Mouse (Mus musculus) limb, embryonic 11.5 days (tissue): ENCODE results near the gene Camk2n2. TPM values are rescaled to one million over a fixed set of nuclear protein-coding genes. Genes with fewer than 3 reads are reported as not detected.
"Not testable (repeated sequence)": the region's sequence is repeated elsewhere in the genome, so short reads cannot be mapped to it uniquely, and the experiment has no call there.

ENCODE experiments used
- ATAC-seq: fragments of 200-750 bp; cut with Nextera tagmentation; 2 replicates; pipeline ENCODE4 v1.8.0; 2017; ENCODE audit warnings: low read depth; ENCODE audit not compliant: insufficient number of reproducible peaks, low FRiP score, low TSS enrichment
- DNase-seq: peaks from one replicate; pipeline ENCODE4 v3.0.0-alpha.2; 2015; ENCODE audit warnings: low spot score
- H3K27ac ChIP-seq: fragments of 300-500 bp; sonication (generic); replicated peaks from 2 replicates; pipeline ENCODE4 v1.5.1; 2014; ENCODE audit warnings: low read depth, mild to moderate bottlenecking, low read length
- H3K27me3 ChIP-seq: fragments of 300-500 bp; sonication (generic); 2 replicates; pipeline ENCODE4 v1.6.1; 2014; ENCODE audit warnings: mild to moderate bottlenecking, low read length, mixed read lengths; ENCODE audit not compliant: control insufficient read depth, insufficient read depth
- H3K36me3 ChIP-seq: fragments of 300-500 bp; sonication (generic); 2 replicates; pipeline ENCODE4 v1.6.1; 2014; ENCODE audit warnings: mild to moderate bottlenecking, low read length, moderate library complexity, mixed read lengths; ENCODE audit not compliant: control insufficient read depth, insufficient read depth
- H3K4me1 ChIP-seq: fragments of 300-500 bp; sonication (generic); 2 replicates; pipeline ENCODE4 v1.6.1; 2014; ENCODE audit warnings: low read length, mixed read lengths; ENCODE audit not compliant: control insufficient read depth, insufficient read depth
- H3K4me2 ChIP-seq: fragments of 300-500 bp; sonication (generic); 2 replicates; pipeline ENCODE4 v1.6.1; 2014; ENCODE audit warnings: low read depth, mild to moderate bottlenecking, moderate library complexity; ENCODE audit not compliant: severe bottlenecking
- H3K4me3 ChIP-seq: fragments of 300-500 bp; sonication (generic); 2 replicates; pipeline ENCODE4 v1.5.1; 2014; ENCODE audit warnings: low read depth, low read length
- H3K9ac ChIP-seq: fragments of 300-500 bp; sonication (generic); 2 replicates; pipeline ENCODE4 v1.6.1; 2014; ENCODE audit warnings: mild to moderate bottlenecking, low read length
- H3K9me3 ChIP-seq: fragments of 300-500 bp; sonication (generic); 2 replicates; pipeline ENCODE4 v1.6.1; 2016; ENCODE audit warnings: low read length; ENCODE audit not compliant: control insufficient read depth
- WGBS: fragments of 180-500 bp; shearing (Covaris S2); extraction: QIAGEN DNeasy Blood & Tissue Kit; methylation state at CpG from one replicate; pipeline ENCODE4 v1.1.7; 2014; 5-methylcytosine and 5-hydroxymethylcytosine counted together
- polyA plus RNA-seq: library from polyadenylated mRNA; unstranded; fragments of >200 nt; fragmentation: Nextera tagmentation; extraction: Ambion mirVana; gene quantifications from 2 replicates; pipeline ENCODE4 v1.2.1, GENCODE M21; 2014

Gene Camk2n2
- polyA plus RNA-seq, result 0.87 and 1.2 TPM in 2 replicates

DNA sequence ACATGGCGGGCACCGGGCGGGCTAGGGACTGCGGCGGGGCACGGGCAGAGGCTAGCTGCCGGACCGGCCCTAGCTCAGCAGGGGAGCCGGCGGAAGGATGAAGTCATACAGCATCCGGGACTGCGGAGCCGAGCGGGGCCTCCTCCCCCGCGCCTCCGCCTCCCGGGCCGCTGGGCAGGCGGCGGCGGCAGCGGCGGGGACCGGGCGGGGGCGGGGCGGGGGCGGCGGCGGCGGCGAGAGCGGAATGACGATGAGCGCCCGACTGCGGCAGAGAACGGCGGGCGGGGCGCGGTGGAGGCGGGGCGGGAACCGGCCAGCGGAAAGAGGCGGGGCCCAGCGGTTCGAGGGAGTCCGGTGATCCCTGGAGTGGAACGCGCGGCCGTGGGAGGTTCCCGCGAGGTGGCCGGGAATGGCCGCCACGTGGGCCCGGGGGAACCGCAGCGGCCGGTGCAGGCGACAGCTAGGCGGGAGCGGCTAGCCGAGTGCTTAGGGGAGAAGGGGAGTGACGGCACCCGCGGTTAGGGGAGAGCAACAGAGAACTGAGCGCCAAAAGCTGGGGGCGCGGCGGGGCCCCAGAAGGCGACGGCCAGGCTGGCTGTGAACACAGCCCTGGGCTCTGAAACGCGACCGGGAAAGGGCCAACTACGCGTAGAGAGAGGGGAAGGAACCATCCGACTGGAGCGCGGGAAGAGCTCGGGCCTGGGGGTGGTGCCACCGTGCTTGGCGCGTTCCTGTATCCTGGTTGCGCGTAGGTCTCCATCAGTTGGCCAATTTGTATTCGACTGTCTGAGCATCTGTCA is at the start of gene Camk2n2:
Gene Camk2n2 (minus strand): TSS at position 97 of the 800 bp plus-strand sequence.
- ATAC-seq, result peak; percentile 51; the same call in 1 of the 2 replicates
- peaks cover 16% of the 10 kb centered on the region for H3K4me1 ChIP-seq
- H3K9ac ChIP-seq, result peak within 1 kb of the TSS; percentile 70
- H3K27ac ChIP-seq, result no peak within 1 kb of the TSS; the same call in 1 of the 2 replicates
- H3K4me2 ChIP-seq, result peak within 1 kb of the TSS; percentile 99
- peak; percentile 67 for DNase-seq
- no peaks in the 10 kb centered on the region for H3K9me3 ChIP-seq
- peak within 1 kb of the TSS; percentile 72 for H3K4me3 ChIP-seq
- no peaks in the 10 kb centered on the region for H3K36me3 ChIP-seq
- H3K27me3 ChIP-seq, result peaks cover 23% of the 10 kb centered on the region
- 0% methylated on average over 83 of the region's 92 CpGs for WGBS

DNA sequence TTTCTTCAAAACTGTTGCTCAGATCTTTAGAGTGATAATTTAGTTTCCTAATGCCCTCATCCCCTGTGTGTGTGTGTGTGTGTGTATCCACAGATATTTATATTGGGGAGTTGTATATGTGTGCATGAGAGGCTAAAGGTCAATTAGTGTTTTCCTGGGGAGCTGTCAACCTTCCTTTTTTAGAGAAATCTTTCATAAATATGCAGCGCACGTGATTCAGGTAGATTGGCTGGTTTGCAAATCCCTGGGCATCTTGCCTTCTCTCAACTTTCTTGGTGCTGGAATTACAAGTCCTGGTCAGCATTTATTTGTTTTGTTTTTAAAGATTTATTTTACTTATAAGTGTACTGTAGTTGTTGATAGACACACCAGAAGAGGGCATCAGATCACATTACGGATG is 49.2 kb upstream of the Camk2n2 start:
- Histone ChIP-seq H3K36me3 (peaks cover 3% of the 10 kb centered on the region; the same call in 1 of the 2 replicates), H3K4me2 (no peak overlapping the region), H3K9me3 (no peaks in the 10 kb centered on the region), H3K27me3 (no peaks in the 10 kb centered on the region), H3K27ac (no peak overlapping the region), H3K4me3 (no peak overlapping the region), H3K4me1 (peaks cover 12% of the 10 kb centered on the region), H3K9ac (no peak overlapping the region)
- no peak for DNase-seq
- ATAC-seq, result no peak
- 90% methylated on average over 3 of the region's 3 CpGs for WGBS

DNA sequence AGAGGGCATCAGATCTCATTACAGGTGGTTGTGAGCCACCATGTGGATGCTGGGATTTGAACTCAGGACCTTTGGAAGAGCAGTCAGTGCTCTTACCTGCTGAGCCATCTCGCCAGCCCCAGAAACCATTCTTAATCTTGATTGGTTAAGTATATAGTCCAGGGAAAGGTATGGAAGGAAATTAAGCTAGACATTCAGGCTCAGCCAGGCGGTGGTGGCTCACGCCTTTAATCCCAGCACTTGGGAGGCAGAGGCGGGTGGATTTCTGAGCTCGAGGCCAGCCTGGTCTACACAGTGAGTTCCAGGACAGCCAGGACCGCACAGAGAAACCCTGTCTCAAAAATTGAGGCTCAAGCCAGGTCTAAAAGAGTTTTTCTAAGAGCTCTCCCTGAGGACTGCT is 46.9 kb upstream of the Camk2n2 start, which contains the start of gene Eif4g1:
Gene Eif4g1 (plus strand): TSS at position 301 of the 400 bp plus-strand sequence.
- not testable (repeated sequence) for H3K4me2 ChIP-seq, H3K9ac ChIP-seq, H3K4me3 ChIP-seq, H3K27ac ChIP-seq, H3K27me3 ChIP-seq, H3K4me1 ChIP-seq, ATAC-seq, DNase-seq, H3K36me3 ChIP-seq, H3K9me3 ChIP-seq
- WGBS, result 96% methylated on average over 5 of the region's 6 CpGs

DNA sequence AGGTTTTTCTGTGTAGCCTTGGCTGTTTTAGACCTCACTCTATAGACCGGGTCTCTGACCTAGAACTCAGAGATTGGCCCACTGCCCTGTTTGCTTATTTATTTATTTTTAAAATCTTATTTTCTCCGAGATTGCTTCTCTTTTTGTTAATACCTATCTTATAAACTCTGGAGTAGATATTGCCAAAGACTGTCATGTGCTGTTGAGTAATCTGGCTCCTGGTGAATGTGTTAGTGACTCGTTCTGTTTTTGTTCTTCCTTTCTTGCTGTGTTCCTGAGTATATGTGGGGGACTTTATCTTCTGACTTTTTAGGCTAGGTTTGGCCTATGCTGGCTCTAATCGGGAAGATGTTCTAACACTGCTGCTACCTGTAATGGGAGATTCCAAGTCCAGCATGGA is 36.6 kb upstream of the Camk2n2 start:
- Histone ChIP-seq H3K4me3 (no peak overlapping the region), H3K4me2 (no peak overlapping the region), H3K27ac (no peak overlapping the region), H3K36me3 (peaks cover 50% of the 10 kb centered on the region), H3K9ac (no peak overlapping the region), H3K27me3 (no peaks in the 10 kb centered on the region), H3K4me1 (0 out of 2 replicates have a peak, but pooled peaks cover 2% of the 10 kb centered on the region), H3K9me3 (no peaks in the 10 kb centered on the region)
- WGBS, result 91% methylated on average over 4 of the region's 4 CpGs
- no peak for DNase-seq
- no peak for ATAC-seq

DNA sequence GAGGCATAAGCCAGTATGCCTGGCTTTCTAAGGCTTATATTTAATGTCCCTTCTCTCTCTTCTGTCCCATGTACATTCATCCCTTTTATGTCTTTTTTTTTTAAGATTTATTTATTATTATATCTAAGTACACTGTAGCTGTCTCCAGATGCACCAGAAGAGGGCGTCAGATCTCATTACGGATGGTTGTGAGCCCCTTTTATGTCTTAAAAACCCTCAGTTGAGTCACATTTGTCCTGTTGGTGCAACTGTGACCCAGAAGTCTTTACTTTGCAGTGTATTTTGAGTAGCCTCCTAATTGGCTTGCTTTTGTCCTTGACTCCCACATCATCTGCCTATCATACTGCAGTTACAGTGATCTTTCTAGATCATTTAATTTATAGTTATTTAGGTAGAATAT is 32.2 kb upstream of the Camk2n2 start:
- Histone ChIP-seq H3K4me3 (no peak overlapping the region), H3K9me3 (no peaks in the 10 kb centered on the region), H3K4me2 (no peak overlapping the region), H3K36me3 (peaks cover 24% of the 10 kb centered on the region; the same call in 1 of the 2 replicates), H3K4me1 (peaks cover 7% of the 10 kb centered on the region; the same call in 1 of the 2 replicates), H3K9ac (no peak overlapping the region), H3K27ac (no peak overlapping the region), H3K27me3 (no peaks in the 10 kb centered on the region)
- DNase-seq (no peak), ATAC-seq (no peak)
- WGBS, result 57% methylated on average over 2 of the region's 2 CpGs

DNA sequence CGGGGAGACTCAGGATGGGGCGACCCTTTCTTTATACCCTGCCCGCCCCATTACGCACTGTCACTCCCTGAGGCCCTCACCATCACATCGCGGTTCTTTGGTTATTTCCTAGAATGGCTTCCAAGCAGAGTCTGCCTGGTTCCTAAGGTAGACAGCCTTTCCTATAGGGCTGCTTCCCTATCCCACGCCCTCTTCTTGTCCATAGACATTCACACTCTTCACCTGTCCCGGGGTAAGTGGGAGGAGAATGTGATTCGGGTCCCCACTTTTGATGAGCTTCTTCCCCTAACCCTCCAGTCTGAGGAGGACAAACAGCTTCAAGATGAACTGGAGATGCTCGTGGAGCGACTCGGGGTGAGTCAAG is 30.8 kb upstream of the Camk2n2 start:
- Histone ChIP-seq H3K27me3 (no peaks in the 10 kb centered on the region), H3K4me1 (peaks cover 7% of the 10 kb centered on the region; the same call in 1 of the 2 replicates), H3K4me3 (peak overlapping the region; percentile 92), H3K4me2 (peak overlapping the region; percentile 78), H3K27ac (no peak overlapping the region), H3K9ac (peak overlapping the region; percentile 83), H3K9me3 (no peaks in the 10 kb centered on the region), H3K36me3 (peaks cover 17% of the 10 kb centered on the region; the same call in 1 of the 2 replicates)
- WGBS, result 11% methylated on average over 12 of the region's 12 CpGs
- DNase-seq (no peak), ATAC-seq (peak; percentile 40)

DNA sequence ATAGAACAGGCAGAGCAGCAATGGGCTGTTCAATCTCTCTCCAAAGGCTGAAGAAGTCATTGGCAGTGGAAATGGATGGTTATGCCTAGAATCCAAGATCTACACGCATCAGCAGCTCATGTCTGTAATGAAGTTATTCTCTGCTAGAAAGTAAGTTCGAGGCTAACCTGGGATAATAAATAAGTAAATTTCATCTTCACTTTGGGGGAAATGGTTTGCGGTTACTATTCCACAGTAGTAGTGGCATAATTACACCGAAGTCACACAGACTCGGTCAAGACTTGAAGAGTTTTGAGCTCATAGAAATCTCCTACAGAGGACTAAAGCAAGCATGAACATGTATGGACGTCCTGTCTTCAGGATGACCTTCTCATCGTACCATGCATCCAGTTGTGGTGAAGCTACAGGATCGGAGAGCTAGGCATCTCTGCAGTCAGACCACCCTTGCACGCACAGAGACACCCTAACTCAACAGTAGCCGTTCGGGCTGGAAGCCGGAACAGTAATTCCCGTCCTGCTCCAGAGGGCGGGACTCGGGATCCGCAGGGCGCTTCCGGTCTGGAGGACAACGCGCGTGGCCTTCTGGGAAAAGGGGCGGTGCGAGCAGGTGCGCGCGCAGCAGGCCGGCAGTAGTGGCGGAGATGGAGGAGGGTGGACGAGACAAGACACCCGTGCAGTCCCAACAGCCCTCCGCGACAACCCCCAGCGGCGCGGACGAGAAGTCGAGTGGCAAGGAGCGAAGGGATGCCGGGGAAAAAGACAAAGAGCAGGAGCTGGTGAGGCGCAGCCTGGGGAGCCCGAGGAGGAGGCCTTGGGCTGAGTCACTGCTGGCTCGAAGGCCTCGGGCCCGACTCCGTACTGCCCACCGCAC is 30.2 kb upstream of the Camk2n2 start, which contains the start of gene Psmd2:
Gene Psmd2 (plus strand): TSS at position 577 of the 871 bp plus-strand sequence.
- no peaks in the 10 kb centered on the region for H3K9me3 ChIP-seq
- H3K27me3 ChIP-seq, result no peaks in the 10 kb centered on the region
- peak; percentile 93 for ATAC-seq
- DNase-seq, result peak; percentile 97
- peak within 1 kb of the TSS; percentile 78 for H3K4me2 ChIP-seq
- WGBS, result 2% methylated on average over 46 of the region's 46 CpGs
- H3K4me3 ChIP-seq, result peak within 1 kb of the TSS; percentile 92
- peaks cover 7% of the 10 kb centered on the region; the same call in 1 of the 2 replicates for H3K4me1 ChIP-seq
- H3K36me3 ChIP-seq, result peaks cover 11% of the 10 kb centered on the region; the same call in 1 of the 2 replicates
- peak within 1 kb of the TSS; percentile 83 for H3K9ac ChIP-seq
- H3K27ac ChIP-seq, result 0 out of 2 replicates have a peak within 1 kb of the TSS, but pooled peaks have one; percentile 42

DNA sequence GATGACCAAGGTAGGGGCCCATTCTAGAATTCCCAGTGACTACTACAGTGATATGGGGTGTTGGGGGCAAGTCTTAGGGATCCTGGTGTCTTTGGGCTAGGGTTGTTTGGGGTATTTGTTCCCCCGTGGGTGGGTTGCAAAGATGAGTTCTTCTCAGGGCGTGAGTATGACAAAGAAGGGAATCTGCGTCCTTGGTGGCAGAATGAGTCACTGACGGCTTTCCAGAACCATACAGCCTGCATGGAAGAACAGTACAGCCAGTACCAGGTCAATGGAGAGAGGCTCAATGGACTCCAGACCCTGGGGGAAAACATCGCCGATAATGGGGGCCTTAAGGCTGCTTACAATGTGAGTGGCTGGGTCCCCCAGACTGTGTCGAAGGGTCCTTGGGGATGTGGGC is 22.8 kb upstream of the Camk2n2 start:
- Histone ChIP-seq H3K4me3 (no peak overlapping the region), H3K9me3 (no peaks in the 10 kb centered on the region), H3K27ac (no peak overlapping the region), H3K9ac (no peak overlapping the region), H3K4me1 (no peaks in the 10 kb centered on the region), H3K36me3 (no peaks in the 10 kb centered on the region), H3K27me3 (no peaks in the 10 kb centered on the region), H3K4me2 (no peak overlapping the region)
- WGBS, result 87% methylated on average over 7 of the region's 7 CpGs
- DNase-seq, result no peak
- no peak for ATAC-seq
